Mouse (Mus musculus): ENCODE measurements at regions not wholly inside any gene's neighbourhood (a gene's known extent, or its start where the extent isn't known, plus 50 kb on each side); places are given as distances from the start of the nearest gene placed in this dataset.

DNA sequence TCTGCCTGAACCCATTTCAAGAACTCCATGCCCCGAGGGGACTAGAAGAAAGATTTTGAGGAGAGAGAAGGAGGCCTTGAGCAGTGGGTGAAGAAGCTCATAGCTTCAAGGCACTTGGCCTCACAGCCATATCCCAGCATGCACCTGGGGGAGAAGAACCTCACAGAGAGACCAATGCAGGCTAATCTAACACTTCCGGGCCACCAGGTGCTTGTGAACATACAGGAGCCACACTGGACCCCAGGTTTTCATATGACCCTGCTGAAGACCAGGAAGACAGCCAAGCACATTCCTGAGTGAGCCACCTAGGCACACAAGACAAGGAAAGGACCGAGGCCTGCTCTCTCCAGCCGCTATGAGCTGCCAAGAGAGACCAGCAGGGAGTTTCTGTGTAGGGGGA, 61.6 kb downstream of the Sik1 start:
- TF ChIP-seq CTCF (IDR thresholded peaks at IDR 0.05; ENCODE audit: low read depth) (no peak), EP300 (IDR thresholded peaks at IDR 0.05; ENCODE audit: low read depth) (no peak)

Data from liver, embryonic 14.5 days (tissue).